Mouse (Mus musculus) liver, embryonic 15.5 days (tissue): Measurements from ENCODE around the gene Kcnk18. TPM values are rescaled to one million over a fixed set of nuclear protein-coding genes. Genes with fewer than 3 reads are reported as not detected.

Source experiments
- ATAC-seq: fragments of 200-750 bp; cut with Nextera tagmentation; 2 replicates; pipeline ENCODE4 v1.8.0; 2017; ENCODE audit warnings: moderate number of reproducible peaks, mild to moderate bottlenecking, moderate library complexity; ENCODE audit not compliant: insufficient read depth
- H3K27ac ChIP-seq: fragments of 300-500 bp; sonication (generic); replicated peaks from 2 replicates; pipeline ENCODE4 v1.5.1; 2015; ENCODE audit warnings: mild to moderate bottlenecking, inconsistent platforms
- H3K27me3 ChIP-seq: fragments of 300-500 bp; sonication (generic); 2 replicates; pipeline ENCODE4 v1.6.1; 2015; ENCODE audit warnings: mild to moderate bottlenecking, inconsistent platforms
- H3K36me3 ChIP-seq: fragments of 300-500 bp; sonication (generic); replicated peaks from 2 replicates; pipeline ENCODE4 v1.6.1; 2015; ENCODE audit warnings: moderate library complexity, mild to moderate bottlenecking, inconsistent platforms
- H3K4me1 ChIP-seq: fragments of 300-500 bp; sonication (generic); replicated peaks from 2 replicates; pipeline ENCODE4 v1.6.1; 2015; ENCODE audit warnings: inconsistent platforms
- H3K4me2 ChIP-seq: fragments of 300-500 bp; sonication (generic); 2 replicates; pipeline ENCODE4 v1.6.1; 2015; ENCODE audit warnings: moderate library complexity, mild to moderate bottlenecking, inconsistent platforms
- H3K4me3 ChIP-seq: fragments of 300-500 bp; sonication (generic); replicated peaks from 2 replicates; pipeline ENCODE4 v1.5.1; 2015; ENCODE audit warnings: mild to moderate bottlenecking, inconsistent platforms
- H3K9ac ChIP-seq: fragments of 300-500 bp; sonication (generic); 2 replicates; pipeline ENCODE4 v1.6.1; 2015; ENCODE audit warnings: moderate library complexity, mild to moderate bottlenecking, inconsistent platforms
- H3K9me3 ChIP-seq: fragments of 300-500 bp; sonication (generic); replicated peaks from 2 replicates; pipeline ENCODE4 v1.6.1; 2016; ENCODE audit warnings: inconsistent platforms
- WGBS: fragments of 180-500 bp; shearing (Covaris S2); methylation state at CpG from one replicate; pipeline ENCODE4 v1.1.7; 2015; ENCODE audit warnings: mixed read lengths; ENCODE audit not compliant: insufficient replicate concordance; 5-methylcytosine and 5-hydroxymethylcytosine counted together
- polyA plus RNA-seq: library from polyadenylated mRNA; unstranded; fragments of >200 nt; fragmentation: Nextera tagmentation; extraction: Ambion mirVana; gene quantifications from 2 replicates; pipeline ENCODE4 v1.2.1, GENCODE M21; 2015

Kcnk18 gene
- polyA plus RNA-seq, 1 experiment from 2014 or later = not detected

- no peak overlapping the region for H3K9ac ChIP-seq
- no peak for ATAC-seq
- WGBS = 46% methylated on average over 5 of the region's 5 CpGs
- H3K36me3 ChIP-seq = no peaks in the 10 kb centered on the region
- H3K4me2 ChIP-seq = no peak overlapping the region
- H3K27me3 ChIP-seq = peaks cover 43% of the 10 kb centered on the region
- peaks cover 14% of the 10 kb centered on the region for H3K4me1 ChIP-seq
- H3K9me3 ChIP-seq = no peaks in the 10 kb centered on the region
- H3K27ac ChIP-seq = no peak overlapping the region
- no peak overlapping the region for H3K4me3 ChIP-seq
These were observed 40.6 kb downstream of the Kcnk18 start for GRCm38 (mm10) chr19:59259633-59260032.

GRCm38 (mm10) chr19:59260718-59261442 lies 41.9 kb downstream of the Kcnk18 start, which contains the start of gene Slc18a2:
TSS of gene Slc18a2 (plus strand) at chr19:59260896.
- peak within 1 kb of the TSS; percentile 39 for H3K4me3 ChIP-seq
- H3K9me3 ChIP-seq = no peaks in the 10 kb centered on the region
- no peak within 1 kb of the TSS for H3K27ac ChIP-seq
- WGBS = under 1% methylated on average over 55 of the region's 55 CpGs
- no peaks in the 10 kb centered on the region for H3K36me3 ChIP-seq
- peak within 1 kb of the TSS; percentile 65 for H3K4me2 ChIP-seq
- H3K4me1 ChIP-seq = peaks cover 14% of the 10 kb centered on the region
- peak; percentile 44; the same call in 1 of the 2 replicates for ATAC-seq
- no peak within 1 kb of the TSS for H3K9ac ChIP-seq
- H3K27me3 ChIP-seq = peaks cover 43% of the 10 kb centered on the region

- Histone ChIP-seq H3K9me3 (no peaks in the 10 kb centered on the region), H3K4me3 (peak overlapping the region; percentile 39; the same call in 1 of the 2 replicates), H3K27me3 (peaks cover 43% of the 10 kb centered on the region), H3K27ac (no peak overlapping the region), H3K4me1 (peaks cover 14% of the 10 kb centered on the region), H3K4me2 (peak overlapping the region; percentile 65), H3K9ac (no peak overlapping the region), H3K36me3 (no peaks in the 10 kb centered on the region)
- 6% methylated on average over 7 of the region's 7 CpGs for WGBS
- peak; percentile 18; the same call in 1 of the 2 replicates for ATAC-seq
These were observed 42.6 kb downstream of the Kcnk18 start for GRCm38 (mm10) chr19:59261604-59262003.

- Histone ChIP-seq H3K27me3 (peaks cover 43% of the 10 kb centered on the region), H3K36me3 (no peaks in the 10 kb centered on the region), H3K4me3 (no peak overlapping the region), H3K9ac (no peak overlapping the region), H3K27ac (no peak overlapping the region), H3K9me3 (no peaks in the 10 kb centered on the region), H3K4me2 (no peak overlapping the region), H3K4me1 (peaks cover 14% of the 10 kb centered on the region)
- no peak for ATAC-seq
- 74% methylated on average over 9 of the region's 9 CpGs for WGBS
These were observed 44.2 kb downstream of the Kcnk18 start for GRCm38 (mm10) chr19:59263171-59263570.

- Histone ChIP-seq H3K36me3 (no peaks in the 10 kb centered on the region), H3K27me3 (peaks cover 33% of the 10 kb centered on the region), H3K4me1 (peaks cover 14% of the 10 kb centered on the region), H3K4me3 (no peak overlapping the region), H3K9me3 (no peaks in the 10 kb centered on the region), H3K4me2 (no peak overlapping the region), H3K9ac (no peak overlapping the region), H3K27ac (no peak overlapping the region)
- WGBS = 55% methylated on average over 9 of the region's 9 CpGs
- no peak for ATAC-seq
These were observed 46.0 kb downstream of the Kcnk18 start for GRCm38 (mm10) chr19:59264838-59265532.

- WGBS = 62% methylated on average over 6 of the region's 6 CpGs
- H3K36me3 ChIP-seq = no peaks in the 10 kb centered on the region
- H3K9ac ChIP-seq = no peak overlapping the region
- no peak for ATAC-seq
- H3K4me1 ChIP-seq = peaks cover 9% of the 10 kb centered on the region
- no peak overlapping the region for H3K27ac ChIP-seq
- H3K4me2 ChIP-seq = no peak overlapping the region
- H3K4me3 ChIP-seq = no peak overlapping the region
- H3K9me3 ChIP-seq = no peaks in the 10 kb centered on the region
- H3K27me3 ChIP-seq = peaks cover 24% of the 10 kb centered on the region
These were observed 46.9 kb downstream of the Kcnk18 start for GRCm38 (mm10) chr19:59265907-59266306.

GRCm38 (mm10) chr19:59267417-59267963 lies 48.5 kb downstream of the Kcnk18 start:
- Histone ChIP-seq H3K27ac (no peak overlapping the region), H3K27me3 (peaks cover 9% of the 10 kb centered on the region; the same call in 1 of the 2 replicates), H3K36me3 (no peaks in the 10 kb centered on the region), H3K9ac (no peak overlapping the region), H3K4me2 (no peak overlapping the region), H3K4me3 (no peak overlapping the region), H3K4me1 (no peaks in the 10 kb centered on the region), H3K9me3 (no peaks in the 10 kb centered on the region)
- ATAC-seq = no peak
- WGBS = 22% methylated on average over 5 of the region's 5 CpGs

GRCm38 (mm10) chr19:59273190-59273589 lies 54.2 kb downstream of the Kcnk18 start:
- 67% methylated on average over 7 of the region's 7 CpGs for WGBS
- Histone ChIP-seq H3K4me2 (no peak overlapping the region), H3K4me1 (no peaks in the 10 kb centered on the region), H3K36me3 (no peaks in the 10 kb centered on the region), H3K4me3 (no peak overlapping the region), H3K9me3 (no peaks in the 10 kb centered on the region), H3K9ac (no peak overlapping the region), H3K27me3 (no peaks in the 10 kb centered on the region), H3K27ac (no peak overlapping the region)
- no peak for ATAC-seq

GRCm38 (mm10) chr19:59276354-59276753 lies 57.3 kb downstream of the Kcnk18 start:
- ATAC-seq = no peak
- H3K36me3 ChIP-seq = no peaks in the 10 kb centered on the region
- H3K27me3 ChIP-seq = no peaks in the 10 kb centered on the region
- H3K9ac ChIP-seq = no peak overlapping the region
- H3K4me1 ChIP-seq = no peaks in the 10 kb centered on the region
- no peak overlapping the region for H3K27ac ChIP-seq
- H3K4me3 ChIP-seq = no peak overlapping the region
- WGBS = 72% methylated on average over 7 of the region's 7 CpGs
- H3K4me2 ChIP-seq = no peak overlapping the region
- no peaks in the 10 kb centered on the region for H3K9me3 ChIP-seq

GRCm38 (mm10) chr19:59280841-59281240 lies 61.8 kb downstream of the Kcnk18 start:
- H3K4me3 ChIP-seq = no peak overlapping the region
- no peak overlapping the region for H3K4me2 ChIP-seq
- H3K27me3 ChIP-seq = no peaks in the 10 kb centered on the region
- H3K9ac ChIP-seq = no peak overlapping the region
- no peaks in the 10 kb centered on the region for H3K36me3 ChIP-seq
- no peak for ATAC-seq
- no peaks in the 10 kb centered on the region for H3K9me3 ChIP-seq
- no peak overlapping the region for H3K27ac ChIP-seq
- H3K4me1 ChIP-seq = no peaks in the 10 kb centered on the region

- H3K27ac ChIP-seq = no peak overlapping the region
- H3K4me3 ChIP-seq = no peak overlapping the region
- 81% methylated on average over 3 of the region's 3 CpGs for WGBS
- H3K4me2 ChIP-seq = no peak overlapping the region
- H3K9me3 ChIP-seq = no peaks in the 10 kb centered on the region
- no peaks in the 10 kb centered on the region for H3K4me1 ChIP-seq
- H3K36me3 ChIP-seq = no peaks in the 10 kb centered on the region
- no peak for ATAC-seq
- no peak overlapping the region for H3K9ac ChIP-seq
- H3K27me3 ChIP-seq = no peaks in the 10 kb centered on the region
These were observed 63.0 kb downstream of the Kcnk18 start for GRCm38 (mm10) chr19:59282001-59282400.
